Mouse (Mus musculus) embryonic fibroblast, embryonic 13.5 days (primary cell): ENCODE measurements at regions not wholly inside any gene's neighbourhood (a gene's known extent, or its start where the extent isn't known, plus 50 kb on each side); places are given as distances from the start of the nearest gene placed in this dataset.

Experiments used
- CTCF ChIP-seq: IDR thresholded peaks from 2 replicates; pipeline ENCODE4 v1.5.1; 2011; ENCODE audit warnings: mild to moderate bottlenecking, control low read depth, low read length, moderate library complexity, borderline replicate concordance; ENCODE audit not compliant: insufficient read depth
- POLR2A ChIP-seq: IDR thresholded peaks from 2 replicates; pipeline ENCODE4 v1.6.1; 2011; ENCODE audit warnings: low read depth, mild to moderate bottlenecking, control low read depth, low read length, moderate library complexity

DNA sequence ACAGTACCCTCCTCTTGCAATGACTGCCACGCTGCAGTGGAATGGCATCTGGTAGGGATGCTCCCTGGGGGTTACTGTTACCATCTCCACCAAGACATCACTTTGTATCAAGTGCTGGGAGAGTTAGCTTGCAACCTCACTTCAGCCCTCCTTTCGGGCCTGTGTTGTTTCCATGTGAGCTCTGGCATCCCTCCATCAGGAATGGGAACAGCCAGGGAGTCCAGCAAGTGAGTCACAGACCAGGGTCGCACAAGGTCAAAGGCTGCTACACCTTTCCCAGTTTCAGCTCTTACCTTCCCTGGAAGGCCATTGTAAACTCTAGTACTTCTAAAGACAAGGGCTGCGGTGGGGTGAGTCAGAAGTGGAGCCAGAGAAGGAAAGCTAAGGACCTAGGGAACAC lies 302.3 kb upstream of the Klf3 start:
- TF ChIP-seq CTCF (no peak), POLR2A (no peak)
